Mouse (Mus musculus) cerebellum, adult 18-20 months (tissue): Measurements from ENCODE around the gene Mslnl.

ENCODE experiments used
- DNase-seq, 2 experiments: peaks; one replicate each; pipeline ENCODE4 v3.0.0; 2021

The Mslnl gene

GRCm38 (mm10) chr17:25744311-25744710, 8.5 kb downstream of the Mslnl start:
- no peak for DNase-seq

- DNase-seq, result no peak
Measured at GRCm38 (mm10) chr17:25748238-25748637, 12.4 kb downstream of the Mslnl start.

GRCm38 (mm10) chr17:25749314-25749713, 13.5 kb downstream of the Mslnl start:
- DNase-seq, result no peak

DNA sequence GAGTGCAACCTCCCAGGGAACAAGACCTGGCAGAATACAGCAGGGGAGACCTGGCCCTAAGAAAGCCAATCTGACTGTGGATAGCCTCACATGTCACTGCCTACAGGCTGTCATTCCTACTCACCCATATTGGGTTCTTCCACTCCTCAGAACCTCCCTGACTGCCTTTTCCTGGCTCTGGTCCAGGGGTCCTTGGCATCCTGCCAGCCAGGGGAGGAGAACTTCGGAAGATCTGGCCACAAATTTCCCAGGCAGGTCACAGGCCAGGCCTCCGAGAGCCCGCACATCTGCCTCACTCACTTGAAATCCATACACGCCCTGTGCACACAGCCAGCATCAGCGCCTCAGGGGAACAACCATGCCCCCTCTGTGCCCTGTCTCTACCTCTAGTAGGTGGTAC, 15.6 kb downstream of the Mslnl start:
- DNase-seq, result no peak

DNA sequence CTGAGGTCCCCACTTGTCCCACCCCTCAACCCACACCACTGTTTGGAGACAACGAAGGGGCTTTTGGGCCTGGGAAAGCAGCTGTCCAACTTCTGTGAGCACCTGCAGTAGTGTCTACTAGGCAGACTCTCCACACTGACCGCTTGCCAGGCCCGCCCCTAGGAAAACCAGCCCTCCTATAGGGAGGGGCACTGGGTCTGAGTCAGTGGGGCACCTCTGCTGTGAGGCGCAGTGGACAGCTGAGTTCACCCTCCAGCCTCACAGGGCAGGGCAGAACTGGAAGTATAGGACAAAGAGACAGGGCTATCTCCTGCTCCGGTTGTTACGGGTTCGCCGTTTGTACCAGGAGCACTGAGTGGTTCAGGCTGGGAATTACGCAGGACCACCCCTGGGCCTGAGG, 18.4 kb downstream of the Mslnl start, which contains the start of gene Msln:
Gene Msln (minus strand): TSS at position 138 of the 400 bp plus-strand sequence.
- DNase-seq, result no peak

DNA sequence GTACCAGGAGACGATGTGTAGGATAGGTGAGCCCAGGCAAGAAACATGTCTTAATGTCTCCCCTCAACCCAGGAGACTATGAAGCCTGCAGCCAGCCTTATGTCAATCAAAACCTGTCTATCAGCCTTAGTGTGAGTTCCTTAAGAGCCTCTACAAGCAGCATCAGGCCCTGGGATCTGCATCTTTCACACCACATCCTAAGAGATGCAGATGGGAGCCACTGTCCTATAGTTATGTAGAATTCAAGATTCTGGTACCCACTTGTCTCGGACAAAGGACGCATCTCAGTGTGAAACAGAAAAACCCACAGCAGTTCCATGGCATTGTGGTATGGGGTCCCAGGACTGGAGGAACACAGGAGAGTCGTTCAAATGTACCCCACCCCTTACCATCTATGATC, 19.2 kb downstream of the Mslnl start:
- DNase-seq, result no peak

GRCm38 (mm10) chr17:25755627-25756377, 20.0 kb downstream of the Mslnl start:
- no peak for DNase-seq

DNA sequence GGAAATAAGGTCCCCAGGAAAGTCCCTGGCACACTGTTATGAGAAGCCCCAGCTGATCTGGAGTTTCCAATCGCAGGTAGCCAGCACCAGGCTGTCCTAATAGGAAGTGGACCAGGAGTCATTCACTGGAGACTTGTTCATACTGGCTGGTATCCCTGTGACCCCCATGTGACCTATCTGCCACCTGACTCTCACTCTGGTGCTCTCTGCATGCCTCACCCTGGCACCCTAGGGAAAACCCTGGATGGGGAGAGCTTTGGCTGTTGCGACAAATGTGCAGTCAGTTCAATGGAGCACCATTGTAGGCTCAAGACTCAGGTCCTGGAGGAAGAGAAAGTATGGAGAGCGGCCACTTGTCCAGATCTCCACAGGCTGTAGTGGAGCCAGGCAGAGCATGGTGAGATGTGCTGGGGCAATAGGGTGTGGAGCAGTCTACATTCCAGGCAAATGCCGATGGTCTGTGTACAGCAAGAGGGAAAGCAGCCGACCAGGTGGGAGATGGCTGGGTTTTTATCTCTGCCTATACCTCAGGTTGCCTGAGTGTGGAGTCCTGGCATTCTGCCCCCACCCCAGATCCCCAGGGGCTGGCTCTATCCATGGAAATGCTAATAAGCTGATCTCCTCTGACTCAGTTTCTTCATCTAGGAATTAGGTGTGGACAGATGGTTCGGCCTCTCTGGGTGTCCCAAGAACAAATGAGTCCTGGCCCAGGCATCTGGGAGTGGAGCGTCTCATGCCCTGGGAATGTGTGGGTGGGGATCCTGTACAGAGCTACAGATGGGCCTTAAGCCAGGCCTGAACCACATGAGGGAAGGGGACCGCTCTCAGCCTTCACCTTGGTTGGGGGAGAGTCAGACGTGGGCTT, 20.8 kb downstream of the Mslnl start:
- DNase-seq, result no peak

DNA sequence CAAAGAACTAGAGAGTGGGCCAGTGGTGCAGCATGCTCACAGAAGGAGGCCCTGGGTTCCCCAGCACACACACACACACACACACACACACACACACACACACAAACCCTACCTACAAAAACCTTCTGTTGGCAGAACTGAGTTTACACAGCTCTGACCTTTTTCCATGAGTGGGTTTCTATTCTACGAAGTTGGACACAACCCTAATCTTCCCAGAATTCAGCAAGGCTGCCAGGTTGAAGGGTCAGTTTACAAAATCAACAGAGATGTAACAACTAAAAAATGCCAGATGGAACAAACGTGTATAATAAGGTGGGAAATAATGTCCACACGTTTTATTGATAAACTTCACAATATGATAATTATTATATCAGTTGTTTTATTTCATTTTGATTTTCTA, 21.8 kb downstream of the Mslnl start:
- DNase-seq, result no peak

GRCm38 (mm10) chr17:25760148-25760547, 24.3 kb downstream of the Mslnl start:
- no peak for DNase-seq

- no peak for DNase-seq
Measured at GRCm38 (mm10) chr17:25761561-25761970, 25.7 kb downstream of the Mslnl start.

DNA sequence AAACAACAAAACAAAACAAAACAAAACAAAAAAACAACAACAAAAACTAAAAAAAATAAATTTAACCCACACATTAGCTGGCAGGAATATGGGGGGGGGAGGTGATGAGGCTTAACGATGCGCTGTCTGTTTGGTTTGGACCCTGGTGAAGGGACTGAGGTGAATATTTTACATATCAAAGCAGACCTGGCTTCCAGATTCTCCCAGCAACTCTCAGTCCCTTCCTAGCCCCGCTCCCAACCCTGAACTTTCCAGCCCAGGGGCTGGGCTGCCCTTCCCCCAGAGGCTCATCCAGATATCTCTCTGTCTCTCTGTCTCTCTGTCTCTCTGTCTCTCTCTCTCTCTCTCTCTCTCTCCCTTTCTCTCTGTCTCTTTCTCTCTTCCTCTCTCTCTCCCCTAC, 26.7 kb downstream of the Mslnl start:
- DNase-seq, result no peak

DNA sequence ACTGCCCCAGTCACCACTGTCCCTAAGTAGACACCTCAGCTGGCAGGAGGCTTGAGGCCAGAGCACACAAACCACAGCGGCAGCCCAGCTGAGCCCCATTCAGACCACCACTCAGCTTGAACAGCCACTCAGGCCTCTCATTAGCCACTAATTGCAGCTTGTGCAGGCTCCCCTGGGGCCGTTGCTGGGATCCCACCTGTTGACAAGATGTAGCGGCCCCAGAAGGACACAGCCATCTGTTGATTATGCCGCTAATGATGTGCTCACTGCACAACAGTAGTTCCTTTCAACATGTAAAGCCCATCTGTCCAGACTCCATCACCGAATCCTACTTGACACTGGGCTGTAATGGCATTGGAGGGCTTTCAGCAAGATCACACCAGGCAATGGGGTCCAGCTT, 30.0 kb downstream of the Mslnl start:
- no peak for DNase-seq

DNA sequence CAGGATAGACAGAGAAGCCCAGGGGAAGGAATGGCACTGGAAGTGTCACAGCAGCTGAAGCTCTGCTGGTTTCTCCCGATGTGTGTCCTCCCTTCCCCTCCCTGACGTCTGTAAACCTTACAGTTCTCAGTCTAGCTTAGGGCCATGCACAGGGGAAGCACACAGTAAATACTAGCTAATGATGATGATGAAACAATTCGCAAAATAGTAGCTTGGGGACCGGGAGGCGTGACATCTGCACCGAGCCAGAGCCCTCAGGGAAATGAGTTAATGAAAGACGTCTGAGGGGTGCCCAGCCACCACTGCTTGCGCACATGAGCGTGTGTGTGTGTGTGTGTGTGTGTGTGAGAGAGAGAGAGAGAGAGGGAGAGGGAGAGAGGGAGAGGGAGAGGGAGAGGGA, 33.5 kb downstream of the Mslnl start:
- DNase-seq, result no peak

DNA sequence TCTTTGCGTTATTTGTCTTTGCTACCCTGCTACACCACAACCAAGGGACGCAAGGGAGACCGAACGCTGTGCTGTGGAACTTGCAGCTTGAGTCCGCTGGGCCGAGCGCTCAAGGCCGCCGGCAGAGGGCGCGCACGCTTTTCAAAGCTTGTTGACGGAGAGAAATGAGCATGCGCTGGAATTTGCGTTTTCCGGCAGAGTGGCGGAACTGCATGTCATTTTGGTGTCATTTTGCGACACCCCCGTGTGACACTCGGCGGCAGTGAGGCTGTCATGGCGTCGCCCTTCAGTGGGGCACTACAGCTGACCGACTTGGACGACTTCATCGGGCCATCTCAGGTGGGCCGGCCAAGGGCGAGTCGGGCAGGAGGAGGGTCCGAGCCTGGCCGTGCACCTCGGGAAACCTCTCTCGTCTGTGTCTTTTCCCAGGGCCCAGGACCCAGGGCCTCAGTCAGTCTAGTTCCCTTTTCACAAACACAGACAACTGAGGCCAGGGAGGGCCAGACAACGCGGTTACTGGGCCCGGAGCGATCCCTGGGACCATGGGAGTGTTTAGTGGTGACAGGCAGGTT, 37.8 kb downstream of the Mslnl start, which contains the start of gene Narfl:
Gene Narfl (plus strand): TSS at position 228 of the 572 bp plus-strand sequence.
- peak; percentile 97 to 99 for DNase-seq

- no peak for DNase-seq
Measured at GRCm38 (mm10) chr17:25775318-25776062, 39.6 kb downstream of the Mslnl start.

DNA sequence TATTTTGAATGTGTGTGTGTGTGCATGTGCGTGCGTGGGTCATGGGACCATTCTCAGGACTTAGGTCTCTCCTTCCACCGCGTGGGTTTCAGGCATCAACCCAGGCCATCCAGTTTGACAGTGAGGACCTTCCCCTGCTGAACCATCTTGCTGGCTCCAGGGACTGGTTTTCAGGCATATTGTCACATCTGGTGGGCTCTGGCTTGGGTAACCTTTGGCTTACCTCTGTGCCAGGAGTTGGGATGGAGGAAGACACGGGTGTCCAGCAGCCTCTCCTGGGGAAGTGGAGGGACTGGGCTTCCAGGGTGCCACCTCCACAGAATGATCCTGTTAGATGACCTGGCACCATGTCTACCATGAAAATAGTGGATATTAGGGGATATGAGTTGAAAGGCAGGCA, 42.1 kb downstream of the Mslnl start:
- DNase-seq, result no peak

- DNase-seq, result no peak
Measured at GRCm38 (mm10) chr17:25781339-25781738, 45.5 kb downstream of the Mslnl start.

DNA sequence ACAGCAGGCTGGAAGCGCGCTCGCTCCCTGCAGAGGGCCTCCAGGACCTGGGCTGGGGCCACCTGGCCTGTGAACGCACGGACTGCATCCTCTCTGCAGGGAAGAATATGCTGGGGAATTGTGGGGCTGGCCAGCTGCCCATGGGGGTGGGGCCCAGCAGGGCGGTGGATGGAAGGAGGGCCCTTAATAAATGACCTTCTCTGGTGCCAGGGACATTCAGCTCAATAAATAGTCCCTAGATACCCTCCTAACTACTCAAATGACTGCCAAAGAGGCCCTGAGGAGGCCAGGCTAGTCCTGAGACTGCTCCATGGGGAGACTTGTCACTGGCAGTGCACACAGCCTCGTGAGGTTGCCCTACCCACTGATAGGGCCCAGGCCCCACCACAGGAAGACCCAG, 47.2 kb downstream of the Mslnl start:
- DNase-seq, result peak; percentile 57 to 69

DNA sequence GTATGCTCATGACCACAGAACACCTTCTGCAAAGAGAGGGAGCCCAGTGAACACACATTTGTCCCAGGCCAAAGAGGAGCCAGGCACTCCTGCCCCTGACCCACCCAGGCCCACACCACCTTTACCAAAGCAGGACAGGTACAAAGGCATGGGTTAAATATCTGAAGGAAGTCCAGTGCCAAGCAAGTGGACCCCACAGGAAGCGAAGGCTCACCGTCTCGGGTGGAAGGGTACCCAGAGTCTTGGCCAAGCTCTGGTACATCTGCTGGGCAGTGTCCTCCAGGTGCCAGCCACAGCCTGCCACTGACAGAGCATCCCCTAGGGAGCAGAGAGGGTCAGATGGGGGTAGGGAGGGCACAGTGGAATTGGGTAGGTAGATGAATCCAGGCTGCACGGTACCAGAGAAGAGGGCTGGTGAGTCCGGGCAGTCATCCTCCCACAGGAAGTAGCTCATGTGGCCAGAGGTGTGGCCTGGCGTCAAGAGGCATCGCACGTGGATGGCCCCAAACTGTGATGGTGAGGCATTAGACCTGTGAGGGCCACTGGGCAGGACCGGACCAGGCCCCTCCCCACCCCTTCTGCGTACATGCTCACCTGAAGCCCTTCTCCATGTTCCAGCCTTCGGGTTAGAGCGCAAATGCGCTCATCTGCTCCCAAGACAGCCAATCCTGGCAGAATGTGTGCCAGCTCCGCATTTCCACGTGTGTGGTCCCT, 48.2 kb downstream of the Mslnl start:
- no peak for DNase-seq

DNA sequence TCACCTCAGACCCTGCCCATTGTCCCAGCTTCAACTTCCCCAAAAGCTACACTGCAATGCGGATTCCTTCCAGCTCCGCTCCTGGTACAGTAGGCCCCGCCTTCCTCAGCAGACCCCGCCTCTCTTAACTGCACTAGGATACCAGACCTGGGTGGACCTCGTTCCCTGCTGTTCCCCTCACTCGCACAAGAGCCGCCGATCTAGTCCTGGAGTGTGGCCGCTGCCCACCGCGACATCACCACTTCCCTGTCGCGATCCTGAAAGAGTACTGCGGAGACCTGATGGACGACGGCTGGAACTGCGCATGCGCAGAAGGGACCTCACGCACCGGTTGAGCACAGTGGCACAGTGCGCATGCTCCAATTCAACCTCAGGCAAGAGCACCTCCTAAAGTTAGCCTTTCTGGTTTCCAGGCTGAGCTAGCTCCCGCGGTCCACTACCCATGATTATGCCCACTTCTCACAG, 49.5 kb downstream of the Mslnl start, which contains the start of gene Haghl:
Gene Haghl (minus strand): TSS at position 393 of the 465 bp plus-strand sequence.
- DNase-seq, result peak; percentile 96 to 99

DNA sequence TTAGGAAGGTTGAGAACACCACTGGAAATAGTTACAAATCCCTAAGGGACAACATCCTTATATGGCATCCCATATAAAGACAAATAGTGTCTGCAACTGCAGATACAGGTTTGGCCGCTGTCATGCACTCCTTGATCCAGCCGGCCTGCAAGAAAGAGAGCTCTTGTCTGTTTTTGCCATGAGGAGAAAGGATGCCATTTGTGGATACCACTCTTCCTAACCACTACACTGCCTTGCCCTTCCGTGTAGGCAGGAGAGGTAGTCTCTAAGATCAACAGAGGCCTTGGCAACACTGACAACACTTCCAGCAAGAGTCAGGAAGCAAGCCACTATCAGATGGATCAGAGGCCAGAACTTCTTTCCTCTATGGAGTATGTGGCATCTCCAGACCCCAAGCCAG, 50.4 kb downstream of the Mslnl start, which contains the start of gene Ccdc78:
Gene Ccdc78 (plus strand): TSS at position 301 of the 400 bp plus-strand sequence.
- peak in 1 of 2 experiments; percentile 11 for DNase-seq
